Mouse (Mus musculus) macrophage (primary cell): ENCODE results near the gene Sri. TPM values are rescaled to one million over a fixed set of nuclear protein-coding genes. Genes with fewer than 3 reads are reported as not detected.
"Not testable (repeated sequence)": the region's sequence is repeated elsewhere in the genome, so short reads cannot be mapped to it uniquely, and the experiment has no call there.

Source experiments
- H3K27ac ChIP-seq: fragments of 350-480 bp; formaldehyde crosslinking; 2 replicates; pipeline ENCODE4 v1.9.0; 2021
- H3K36me3 ChIP-seq: fragments of 350-480 bp; formaldehyde crosslinking; 2 replicates; pipeline ENCODE4 v1.9.0; 2021; ENCODE audit errors: inconsistent target
- H3K4me3 ChIP-seq: fragments of 350-480 bp; formaldehyde crosslinking; 2 replicates; pipeline ENCODE4 v1.9.0; 2021; ENCODE audit errors: inconsistent target
- H3K79me2 ChIP-seq: fragments of 350-480 bp; formaldehyde crosslinking; 2 replicates; pipeline ENCODE4 v1.9.0; 2021; ENCODE audit errors: inconsistent target
- WGBS: methylation state at CpG from one replicate; pipeline ENCODE4 v1.1.7; 2026; ENCODE audit warnings: inconsistent platforms; ENCODE audit not compliant: missing documents; 5-methylcytosine and 5-hydroxymethylcytosine counted together
- polyA plus RNA-seq: library from polyadenylated mRNA; stranded (reverse); fragments of 250-400 nt; gene quantifications from 3 replicates; pipeline ENCODE4 v1.2.4, GENCODE M21; 2018; ENCODE audit warnings: inconsistent platforms
- total RNA-seq, 78 experiments: library from RNA; depleted of rRNA; stranded (reverse); fragments of 250-400 nt; gene quantifications; 1 replicate in 9 of 78; 2 replicates in 24 of 78; 3 replicates in 43 of 78; 4 replicates in 2 of 78; pipeline ENCODE4 v1.2.4; 2018; ENCODE audit warnings: inconsistent platforms in 56 of 78

Gene Sri
- total RNA-seq (2018; cell fraction: chromatin; rRNA removed) = 100 to 1,000 TPM; 105 to 190 (median 144) TPM
- total RNA-seq (2018; cell fraction: cytosol; rRNA removed) = 100 to 1,000 TPM; 116 to 185 (median 147) TPM
- 100 to 1,000 TPM in 21 of 26 experiments, 10 to 100 TPM in 5; 75.6 to 167 (median 114) TPM for total RNA-seq (2018; cell fraction: nucleus; rRNA removed)
- 111 to 167 TPM (median 162 TPM) in 3 replicates for polyA plus RNA-seq

DNA sequence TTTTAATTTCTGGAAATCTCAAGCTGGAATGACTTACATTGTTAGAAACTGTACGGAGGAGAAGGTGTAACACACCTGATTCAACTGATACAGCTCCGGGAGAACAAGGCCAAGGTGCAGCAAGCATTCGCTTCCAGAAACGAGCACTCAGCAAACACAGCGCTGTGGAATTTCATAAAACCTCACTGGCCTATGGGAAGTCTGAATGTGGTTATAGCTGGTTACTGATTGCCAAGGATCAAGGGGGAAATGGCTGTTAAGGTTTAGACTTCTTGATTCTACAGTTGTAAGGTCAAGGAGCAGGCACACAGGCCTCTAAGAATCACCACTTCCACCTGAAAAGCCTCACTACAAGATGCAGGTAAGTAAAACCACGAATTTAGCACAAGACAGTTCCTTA lies at the start of gene Sri:
TSS of gene Sri (plus strand) at position 224 of the 400 bp plus-strand sequence.
- Histone ChIP-seq H3K79me2 (no peaks in the 10 kb centered on the region), H3K27ac (no peak within 1 kb of the TSS), H3K36me3 (no peaks in the 10 kb centered on the region), H3K4me3 (no peak within 1 kb of the TSS)
- WGBS = 86% methylated on average over 6 of the region's 6 CpGs

DNA sequence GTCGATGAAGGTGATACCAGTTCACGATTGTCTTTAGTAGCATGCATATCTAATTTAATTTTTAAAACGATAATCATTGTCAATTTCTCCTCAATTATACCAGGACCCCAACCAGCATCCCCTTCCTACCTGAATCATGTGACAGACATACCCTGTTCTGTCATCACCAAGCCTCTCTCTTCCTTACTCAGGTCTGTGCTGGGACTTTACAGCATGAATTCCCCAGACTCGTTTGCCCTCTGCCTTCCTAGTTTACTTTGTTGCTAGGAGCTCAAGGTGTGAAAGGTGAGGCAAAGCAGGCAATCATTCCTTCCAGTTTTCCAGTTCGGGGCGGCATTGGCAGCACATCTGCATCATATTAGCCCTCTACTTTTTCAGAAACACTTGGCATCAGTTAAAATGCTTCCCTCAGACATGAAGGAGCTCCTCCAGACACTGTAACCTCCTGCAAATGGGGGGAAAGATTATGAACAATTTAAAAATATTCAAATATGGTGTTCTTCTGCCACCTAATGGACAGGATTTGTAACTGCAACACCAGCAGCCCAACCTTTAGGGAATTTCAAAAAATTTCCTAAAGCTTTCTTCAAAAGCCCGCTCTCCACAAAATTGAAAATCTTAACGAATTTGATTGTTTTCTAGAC lies 49.4 kb upstream of the Sri start:
- Histone ChIP-seq H3K79me2 (no peaks in the 10 kb centered on the region), H3K27ac (no peak overlapping the region), H3K36me3 (no peaks in the 10 kb centered on the region), H3K4me3 (no peak overlapping the region)
- whole genome bisulfite sequencing = 54% methylated on average over 8 of the region's 8 CpGs

DNA sequence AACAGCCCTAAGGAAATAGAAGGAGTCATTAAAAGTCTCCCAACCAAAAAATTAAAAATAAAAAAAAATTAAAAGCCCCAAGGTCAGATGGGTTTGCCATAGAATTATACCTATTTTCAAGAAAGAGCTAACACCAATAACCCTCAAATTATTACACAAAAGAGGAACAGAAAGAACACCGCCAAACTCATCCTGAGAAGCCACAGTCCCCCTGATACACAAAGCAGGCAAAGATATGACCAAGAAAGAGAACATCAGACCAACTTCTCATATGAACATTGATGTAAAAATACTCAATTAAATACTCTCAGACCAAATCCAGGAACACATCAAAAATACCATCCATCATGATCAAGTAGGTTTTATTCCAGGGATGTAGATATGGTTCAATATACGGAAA lies 48.8 kb upstream of the Sri start:
- 81% methylated on average over 2 of the region's 2 CpGs for WGBS
- Histone ChIP-seq H3K79me2 (no peaks in the 10 kb centered on the region), H3K27ac (no peak overlapping the region), H3K4me3 (no peak overlapping the region), H3K36me3 (no peaks in the 10 kb centered on the region)

DNA sequence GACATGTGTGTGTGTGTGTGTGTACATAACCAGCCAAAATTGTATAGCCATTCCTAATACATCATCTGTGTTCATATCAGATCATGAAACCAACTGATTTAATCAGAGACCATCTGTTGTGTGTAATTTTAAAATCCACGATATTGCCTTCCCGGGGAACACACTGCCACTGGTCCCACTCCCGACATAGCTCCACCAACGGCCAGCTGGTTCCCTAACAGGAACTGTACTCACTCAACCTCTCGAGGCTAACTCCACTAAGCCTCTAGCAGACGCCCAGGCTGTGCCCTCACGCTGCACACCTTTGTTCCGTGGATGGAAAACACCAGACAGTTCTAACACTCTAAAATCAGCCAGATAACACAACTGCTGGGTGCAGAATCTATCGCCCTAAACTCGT lies 45.4 kb upstream of the Sri start:
- no peaks in the 10 kb centered on the region for H3K79me2 ChIP-seq
- H3K4me3 ChIP-seq = no peak overlapping the region
- H3K27ac ChIP-seq = no peak overlapping the region
- WGBS = 67% methylated on average over 9 of the region's 10 CpGs
- no peaks in the 10 kb centered on the region for H3K36me3 ChIP-seq

DNA sequence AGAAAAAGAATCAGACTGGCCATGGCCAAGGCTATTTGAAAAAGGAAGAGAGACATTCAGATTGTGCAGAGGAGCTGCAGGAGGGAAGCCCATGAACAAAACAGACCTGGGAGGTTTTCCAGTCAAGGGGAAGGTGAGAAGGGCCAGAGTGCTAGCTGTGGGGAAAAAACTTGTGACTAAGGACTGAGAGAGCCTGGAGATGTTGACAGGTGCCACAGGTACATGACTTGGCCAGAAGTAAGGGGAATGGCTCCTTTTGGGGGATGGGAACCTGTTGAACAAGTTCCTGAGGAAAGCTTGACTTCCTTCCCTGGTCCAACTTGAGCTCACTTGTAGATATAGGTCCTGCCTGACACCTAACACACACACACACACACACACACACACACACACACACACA lies 43.1 kb upstream of the Sri start:
- Histone ChIP-seq H3K36me3 (no peaks in the 10 kb centered on the region), H3K27ac (no peak overlapping the region), H3K79me2 (no peaks in the 10 kb centered on the region), H3K4me3 (no peak overlapping the region)

DNA sequence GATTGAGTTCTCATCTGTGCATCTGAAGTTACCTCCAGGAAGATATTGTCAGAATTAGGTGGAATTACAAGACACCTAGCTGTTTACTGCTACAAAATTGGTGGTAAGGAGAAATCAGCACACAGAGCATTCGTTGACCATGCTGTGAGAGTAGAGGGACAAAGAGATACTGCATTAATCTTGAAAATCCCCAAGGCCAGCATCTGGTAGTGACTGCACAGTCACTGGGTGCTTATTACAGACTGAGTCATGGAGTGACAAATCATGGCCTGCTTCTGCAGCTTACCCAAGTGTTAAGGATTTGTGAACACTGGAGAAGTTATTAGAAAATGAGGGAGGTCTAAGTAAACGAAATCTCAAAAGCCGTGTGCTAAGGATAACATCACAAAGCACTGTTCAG lies 32.6 kb upstream of the Sri start:
- no peaks in the 10 kb centered on the region for H3K36me3 ChIP-seq
- H3K4me3 ChIP-seq = no peak overlapping the region
- WGBS = 65% methylated on average over 3 of the region's 3 CpGs
- no peak overlapping the region for H3K27ac ChIP-seq
- H3K79me2 ChIP-seq = no peaks in the 10 kb centered on the region

DNA sequence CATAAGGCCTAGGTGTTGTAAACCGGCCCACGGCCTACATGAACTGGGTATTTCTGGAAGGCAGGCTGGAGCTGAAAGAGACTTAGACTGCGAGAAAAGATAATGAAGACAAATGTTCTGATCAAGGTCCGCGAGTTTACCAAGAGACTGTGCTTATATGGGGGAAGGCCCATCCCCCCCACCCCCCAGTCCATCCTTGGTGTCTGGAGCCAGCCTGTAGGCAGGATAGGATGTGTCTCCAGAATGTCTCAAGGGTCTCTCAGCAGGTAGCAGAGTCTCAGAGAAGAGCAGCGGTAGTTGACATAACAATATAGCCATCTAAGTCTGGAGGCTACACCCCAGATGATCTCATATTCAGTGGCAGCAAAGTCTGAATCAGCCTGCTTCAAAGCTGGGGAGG lies 11.3 kb upstream of the Sri start:
- not testable (repeated sequence) for H3K27ac ChIP-seq, H3K36me3 ChIP-seq, H3K4me3 ChIP-seq, H3K79me2 ChIP-seq
- 90% methylated on average over 6 of the region's 6 CpGs for WGBS

DNA sequence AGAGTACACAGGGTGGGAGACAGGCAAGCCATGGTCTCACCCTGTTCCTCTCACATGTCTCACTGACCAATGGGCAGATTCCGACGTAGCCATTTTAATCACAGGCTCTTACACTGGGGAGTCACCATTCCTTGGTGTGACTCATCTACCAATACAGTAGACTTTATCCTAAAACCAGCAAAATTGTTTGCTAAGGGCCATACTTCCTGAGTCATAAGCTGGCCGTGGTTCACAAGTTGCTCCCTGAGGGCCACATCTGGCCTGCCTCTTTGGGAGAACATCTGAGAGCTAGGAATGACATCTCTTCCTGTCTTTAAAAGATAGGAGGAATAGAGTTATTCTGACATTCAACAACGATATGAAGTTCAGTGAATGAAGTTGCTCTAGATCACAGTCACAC lies 7.9 kb downstream of the Sri start:
- Histone ChIP-seq H3K4me3 (no peak overlapping the region), H3K27ac (no peak overlapping the region), H3K36me3 (no peaks in the 10 kb centered on the region), H3K79me2 (peaks cover 21% of the 10 kb centered on the region)
- WGBS = 92% methylated on average over 4 of the region's 4 CpGs

DNA sequence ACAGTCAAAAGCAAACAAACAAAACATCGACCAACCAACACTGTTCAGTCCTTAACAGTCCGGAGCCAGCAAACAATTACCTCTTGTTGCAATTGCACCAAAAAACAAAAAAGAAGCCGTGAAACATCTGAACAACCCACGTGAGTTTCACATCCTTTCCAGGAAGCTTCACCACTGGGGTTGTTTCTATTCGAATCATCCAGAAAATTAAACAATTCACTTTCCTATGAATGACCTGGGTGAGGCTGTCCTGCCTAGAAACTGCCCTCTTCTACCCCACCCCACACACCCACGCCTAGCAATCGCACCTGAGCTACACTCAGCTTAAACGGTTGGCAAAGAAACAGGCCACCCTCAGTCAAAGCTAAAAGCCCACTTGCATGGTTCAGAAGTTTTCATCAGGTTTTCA lies 9.8 kb downstream of the Sri start:
- WGBS = 7% methylated on average over 8 of the region's 8 CpGs
- Histone ChIP-seq H3K36me3 (peaks cover 14% of the 10 kb centered on the region; the same call in 1 of the 2 replicates), H3K79me2 (peaks cover 21% of the 10 kb centered on the region), H3K27ac (peak overlapping the region; percentile 74), H3K4me3 (peak overlapping the region; percentile 39)

DNA sequence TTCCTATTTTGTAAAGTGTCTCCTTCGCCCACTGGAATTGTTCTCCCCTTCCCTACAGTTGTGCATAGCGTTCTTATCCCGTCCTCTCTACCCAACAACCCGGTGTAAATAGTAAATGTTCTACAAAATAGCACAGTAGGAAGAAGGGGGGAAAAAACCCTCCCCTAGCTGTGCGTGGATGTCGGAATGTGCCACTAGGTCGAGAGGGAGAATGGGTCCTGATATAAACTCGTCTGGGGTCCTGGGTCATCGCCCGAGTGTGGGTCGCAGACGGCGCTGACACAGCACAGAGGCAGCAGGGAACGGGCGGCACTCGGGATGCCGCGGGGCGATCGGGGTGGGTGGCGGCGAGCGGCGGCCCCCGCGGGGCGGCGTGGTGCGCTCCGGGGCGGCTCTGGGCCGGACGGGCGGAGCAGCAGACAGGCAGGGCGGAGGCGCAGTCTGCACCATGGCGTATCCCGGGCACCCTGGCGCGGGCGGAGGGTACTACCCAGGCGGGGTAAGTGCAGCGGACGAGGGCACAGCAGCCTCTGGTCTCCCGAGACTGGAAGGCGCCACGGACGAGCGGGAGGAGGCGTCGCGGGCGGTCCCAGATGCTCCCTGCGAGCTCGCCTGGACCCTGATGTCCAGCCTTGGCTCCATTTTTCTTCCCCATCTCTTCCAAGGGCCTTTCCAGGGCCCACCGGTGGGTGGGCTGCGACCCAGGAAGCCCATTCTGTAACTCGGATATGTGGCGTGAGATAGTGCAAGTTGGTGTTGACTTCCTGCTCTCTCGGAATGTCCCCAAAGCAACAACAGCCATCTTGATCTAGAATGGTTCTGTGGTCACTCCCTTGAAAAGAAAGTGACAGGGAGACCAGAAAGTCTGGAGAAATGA lies 10.5 kb downstream of the Sri start:
- Histone ChIP-seq H3K36me3 (peaks cover 20% of the 10 kb centered on the region; the same call in 1 of the 2 replicates), H3K79me2 (peaks cover 21% of the 10 kb centered on the region), H3K27ac (peak overlapping the region; percentile 74), H3K4me3 (peak overlapping the region; percentile 91)
- WGBS = under 1% methylated on average over 60 of the region's 60 CpGs

DNA sequence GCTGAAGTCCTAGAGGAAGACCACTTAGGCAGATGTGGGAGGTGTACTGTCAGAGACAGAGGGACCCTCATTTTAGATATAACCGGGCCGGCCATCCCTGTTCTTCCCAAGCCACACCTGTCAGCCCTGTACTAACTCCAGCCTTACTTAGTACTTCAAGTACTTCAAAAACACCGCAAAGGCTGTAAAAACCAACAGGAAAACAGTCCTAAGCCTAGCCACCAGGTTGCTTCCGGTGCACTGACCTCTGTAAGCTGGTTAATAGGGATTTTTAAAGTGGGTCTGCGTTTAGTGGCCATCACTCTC lies 11.1 kb downstream of the Sri start:
- Histone ChIP-seq H3K36me3 (peaks cover 26% of the 10 kb centered on the region; the same call in 1 of the 2 replicates), H3K27ac (peak overlapping the region; percentile 71), H3K4me3 (peak overlapping the region; percentile 91), H3K79me2 (peaks cover 21% of the 10 kb centered on the region)
- 20% methylated on average over 5 of the region's 5 CpGs for WGBS

DNA sequence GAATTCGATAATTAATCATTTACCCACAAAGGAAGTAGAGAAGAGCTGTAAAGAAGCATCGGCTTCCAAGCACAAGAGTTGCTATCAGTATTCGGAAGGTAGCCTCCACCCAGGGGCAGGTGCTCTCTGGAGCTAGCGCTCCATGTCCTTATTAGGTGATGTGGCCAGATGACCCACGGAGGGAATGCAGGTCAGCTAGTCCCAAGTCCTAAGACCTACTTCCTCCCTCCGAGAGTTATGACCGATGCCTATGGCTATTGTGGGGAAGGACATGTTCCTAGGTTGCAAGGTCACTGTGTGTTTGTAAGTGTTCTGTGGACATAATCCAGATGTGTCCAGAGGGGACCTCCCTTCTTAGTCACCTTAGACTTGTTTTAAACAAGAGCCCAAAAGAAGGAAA lies 12.2 kb downstream of the Sri start:
- WGBS = 94% methylated on average over 7 of the region's 7 CpGs
- H3K4me3 ChIP-seq = no peak overlapping the region
- H3K79me2 ChIP-seq = peaks cover 21% of the 10 kb centered on the region
- peaks cover 34% of the 10 kb centered on the region for H3K36me3 ChIP-seq
- H3K27ac ChIP-seq = no peak overlapping the region

DNA sequence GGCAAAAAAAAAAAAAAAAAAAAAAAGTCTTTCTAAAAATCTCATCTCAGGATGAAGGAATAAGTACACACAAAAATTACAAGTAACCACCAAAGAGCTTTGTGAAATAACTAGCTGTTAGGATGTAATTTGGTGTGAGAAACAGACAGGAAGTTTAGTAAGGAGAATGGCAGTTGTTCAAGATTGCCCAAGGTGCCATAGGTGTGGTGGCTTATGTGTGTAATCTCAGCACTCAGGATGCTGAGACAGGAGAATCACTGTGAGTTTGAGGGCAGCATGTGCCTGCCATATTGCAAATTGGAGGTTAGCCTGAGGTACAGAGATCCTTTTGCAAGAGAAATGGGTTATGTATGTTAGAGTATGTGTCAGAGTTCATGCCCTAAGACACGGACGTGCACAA lies 16.6 kb downstream of the Sri start:
- Histone ChIP-seq H3K4me3 (no peak overlapping the region), H3K27ac (no peak overlapping the region), H3K79me2 (peaks cover 11% of the 10 kb centered on the region), H3K36me3 (peaks cover 78% of the 10 kb centered on the region)
- WGBS = 97% methylated on average over 2 of the region's 2 CpGs

DNA sequence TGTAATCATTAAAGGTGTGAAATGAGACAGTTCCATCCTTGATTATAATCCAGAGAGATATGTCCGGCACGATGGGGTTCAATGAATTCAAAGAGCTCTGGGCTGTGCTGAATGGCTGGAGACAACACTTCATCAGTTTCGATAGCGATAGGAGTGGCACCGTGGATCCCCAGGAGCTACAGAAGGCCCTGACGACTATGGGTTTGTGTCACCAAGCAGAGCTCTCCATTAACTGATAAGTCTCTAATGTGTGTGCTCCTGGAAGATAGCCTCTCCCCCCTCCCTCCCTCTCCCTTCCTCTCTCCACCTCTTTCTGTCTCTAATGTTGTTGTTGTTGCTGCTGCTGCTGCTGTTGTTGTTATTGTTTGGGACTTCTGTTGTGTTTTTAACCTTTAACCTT lies 17.3 kb downstream of the Sri start:
- Histone ChIP-seq H3K36me3 (peaks cover 86% of the 10 kb centered on the region), H3K4me3 (no peak overlapping the region), H3K79me2 (peaks cover 4% of the 10 kb centered on the region; the same call in 1 of the 2 replicates), H3K27ac (no peak overlapping the region)
- 91% methylated on average over 6 of the region's 6 CpGs for WGBS

DNA sequence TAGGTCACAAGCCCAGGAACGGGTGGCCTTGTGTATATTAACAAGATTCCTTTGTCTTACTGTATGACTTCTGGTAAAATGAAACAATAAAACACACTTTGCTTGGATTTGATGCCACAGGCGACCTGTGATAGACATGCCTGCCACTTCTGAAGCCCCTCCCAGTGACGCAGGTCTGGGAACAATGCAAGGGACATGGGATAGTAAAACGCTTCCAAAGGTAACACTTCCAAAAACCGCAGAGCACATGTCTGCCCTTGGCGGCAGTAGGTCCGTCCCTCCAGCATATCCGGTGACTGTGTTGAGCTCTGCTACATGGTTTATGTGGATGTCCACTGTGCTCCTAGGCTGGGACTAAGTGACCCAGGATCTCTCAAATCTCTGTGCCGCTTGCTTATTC lies 27.5 kb downstream of the Sri start:
- WGBS = 96% methylated on average over 9 of the region's 9 CpGs
- Histone ChIP-seq H3K4me3 (no peak overlapping the region), H3K79me2 (no peaks in the 10 kb centered on the region), H3K36me3 (peaks cover 23% of the 10 kb centered on the region; the same call in 1 of the 2 replicates), H3K27ac (no peak overlapping the region)
